Mouse (Mus musculus): Measurements from ENCODE around the gene Dock7. TPM values are rescaled to one million over a fixed set of nuclear protein-coding genes. Genes with fewer than 3 reads are reported as not detected.

Gene Dock7
- polyA plus RNA-seq, 1 experiment from 2014 or later: 41.7 TPM

DNA sequence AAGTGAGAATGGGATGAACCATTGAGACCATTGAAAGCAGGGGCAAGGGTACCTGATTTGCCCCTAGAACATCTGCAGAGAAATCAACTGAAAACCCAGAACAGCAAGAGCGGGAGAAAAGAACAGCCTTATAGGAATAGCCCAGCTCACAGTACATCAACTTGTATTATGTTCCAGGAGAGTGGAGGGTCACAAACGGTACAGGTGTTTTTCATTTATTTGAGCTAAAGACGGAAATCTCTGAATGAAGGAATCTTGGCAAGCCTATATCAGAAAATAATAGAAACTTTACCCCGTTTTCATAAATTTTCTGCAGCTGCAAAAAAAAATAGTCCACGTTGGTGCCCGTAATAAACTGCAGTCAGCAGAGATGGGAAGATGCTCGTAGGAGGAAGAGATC lies 22.6 kb upstream of the Dock7 start:
- no peak overlapping the region for H3K9ac ChIP-seq
- no peaks in the 10 kb centered on the region for H3K4me1 ChIP-seq
- H3K27me3 ChIP-seq (replicated peaks): no peaks in the 10 kb centered on the region
- no peaks in the 10 kb centered on the region for H3K9me3 ChIP-seq
- no peak overlapping the region for H3K4me3 ChIP-seq (replicated peaks)
- H3K27ac ChIP-seq: no peak overlapping the region
- H3K36me3 ChIP-seq: no peaks in the 10 kb centered on the region
- WGBS: 77% methylated on average over 7 of the region's 7 CpGs
- H3K4me2 ChIP-seq: no peak overlapping the region
- no peak for ATAC-seq (ENCODE audit: insufficient read depth, low FRiP score, low read depth)

DNA sequence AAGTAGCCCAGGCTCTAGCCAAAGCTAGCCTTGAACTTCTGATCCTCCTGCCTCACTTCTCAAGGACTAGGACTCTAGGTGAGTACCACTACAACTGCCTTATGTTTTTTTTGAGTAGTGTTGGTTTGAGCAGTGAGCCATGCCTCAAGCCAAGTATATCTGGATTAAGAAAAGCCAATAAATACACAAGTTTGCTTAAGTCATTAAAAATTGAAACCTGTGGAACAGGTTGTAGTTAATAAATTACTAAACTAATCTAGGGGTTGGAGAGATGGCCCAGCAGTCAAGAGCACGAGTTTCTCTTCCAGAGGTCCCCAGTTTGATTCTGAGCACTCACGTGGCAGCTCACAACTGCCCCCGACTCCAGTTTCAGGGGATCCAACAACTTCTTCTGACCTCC lies 20.9 kb upstream of the Dock7 start:
- Histone ChIP-seq H3K4me1 (no peaks in the 10 kb centered on the region), H3K36me3 (no peaks in the 10 kb centered on the region), H3K4me3 (replicated peaks) (no peak overlapping the region), H3K9ac (no peak overlapping the region), H3K27ac (peak overlapping the region; percentile 64), H3K4me2 (no peak overlapping the region), H3K27me3 (replicated peaks) (no peaks in the 10 kb centered on the region), H3K9me3 (no peaks in the 10 kb centered on the region)
- 69% methylated on average over 3 of the region's 3 CpGs for WGBS
- peak; percentile 86 for ATAC-seq (ENCODE audit: insufficient read depth, low FRiP score, low read depth)

DNA sequence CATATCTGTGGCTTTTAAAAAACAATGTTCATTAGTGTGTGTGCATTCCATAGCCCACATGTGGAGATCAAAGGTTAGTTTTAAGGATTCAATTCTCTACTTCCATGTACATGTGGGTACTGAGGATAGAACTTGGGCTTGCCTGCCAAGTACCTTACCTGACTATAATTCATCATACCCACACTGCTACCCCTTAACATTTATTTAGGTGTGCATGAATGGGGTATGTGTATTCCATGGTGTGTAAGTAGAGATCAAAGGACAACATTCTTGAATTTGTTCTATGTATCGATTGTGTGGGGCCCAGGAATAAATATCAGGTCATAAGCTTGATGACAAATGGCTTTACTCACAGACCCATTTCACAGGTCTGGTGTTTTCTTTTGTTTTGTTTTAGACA lies 20.5 kb upstream of the Dock7 start:
- 73% methylated on average over 1 of the region's 1 CpGs for WGBS
- no peaks in the 10 kb centered on the region for H3K36me3 ChIP-seq
- H3K27ac ChIP-seq: no peak overlapping the region; the same call in 1 of the 2 replicates
- no peak overlapping the region for H3K9ac ChIP-seq
- no peaks in the 10 kb centered on the region for H3K4me1 ChIP-seq
- ATAC-seq (ENCODE audit: insufficient read depth, low FRiP score, low read depth): peak; percentile 49; the same call in 1 of the 2 replicates
- H3K27me3 ChIP-seq (replicated peaks): no peaks in the 10 kb centered on the region
- no peak overlapping the region for H3K4me2 ChIP-seq
- no peaks in the 10 kb centered on the region for H3K9me3 ChIP-seq
- no peak overlapping the region for H3K4me3 ChIP-seq (replicated peaks)

DNA sequence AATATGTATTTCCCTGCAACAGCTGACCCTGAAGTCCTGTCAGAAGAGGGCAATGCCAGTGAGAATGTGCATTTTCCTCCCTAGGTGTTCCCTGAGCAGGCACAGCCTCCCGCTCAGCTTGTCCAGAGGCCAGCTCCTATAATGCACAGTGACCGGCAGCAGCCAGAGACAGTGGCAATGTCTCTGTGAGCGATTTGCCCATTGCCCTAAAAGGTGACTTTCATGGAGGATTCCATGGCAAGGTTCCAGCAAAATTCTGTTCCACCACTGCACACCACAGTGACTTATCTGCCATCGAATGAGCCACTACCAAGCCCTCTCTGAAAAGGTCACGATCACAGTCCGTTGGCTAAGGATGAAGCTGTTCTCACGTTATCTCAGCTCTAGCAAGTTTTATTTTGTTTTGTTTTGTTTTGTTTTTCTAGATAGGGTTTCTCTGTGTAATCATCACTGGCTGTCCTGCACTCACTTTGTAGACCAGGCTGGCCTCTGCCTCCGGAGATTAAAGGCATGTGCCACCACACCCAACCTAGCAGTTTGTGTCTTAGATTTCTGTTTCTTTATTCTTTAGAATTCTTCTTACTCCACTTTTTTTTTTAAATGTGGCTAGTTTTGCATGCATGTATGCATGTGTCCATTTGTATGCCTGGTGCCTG lies 17.4 kb upstream of the Dock7 start:
- Histone ChIP-seq H3K9ac (no peak overlapping the region), H3K36me3 (no peaks in the 10 kb centered on the region), H3K4me3 (replicated peaks) (no peak overlapping the region), H3K27ac (no peak overlapping the region), H3K9me3 (no peaks in the 10 kb centered on the region), H3K4me1 (no peaks in the 10 kb centered on the region), H3K27me3 (replicated peaks) (no peaks in the 10 kb centered on the region), H3K4me2 (no peak overlapping the region)
- no peak for ATAC-seq (ENCODE audit: insufficient read depth, low FRiP score, low read depth)
- WGBS: 79% methylated on average over 8 of the region's 8 CpGs

DNA sequence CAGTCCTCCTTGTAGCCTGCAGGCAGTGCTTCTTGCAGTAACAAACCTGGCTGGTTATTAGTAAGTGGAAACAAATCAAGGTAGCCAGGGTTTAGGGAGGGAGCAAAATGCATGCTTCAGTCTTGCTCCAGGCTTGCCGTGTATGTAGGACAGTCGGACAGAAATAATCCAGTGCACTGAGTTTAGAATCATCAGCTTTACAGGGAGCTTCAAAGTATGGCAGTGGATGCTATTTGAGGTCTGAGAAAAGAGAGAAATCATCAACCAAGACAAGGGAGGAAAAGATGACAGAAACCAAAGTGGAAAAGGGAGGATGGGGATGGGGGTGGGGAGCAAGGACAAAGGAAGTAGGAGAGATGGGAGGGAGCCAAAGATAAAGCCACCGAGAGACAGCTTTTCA lies 13.8 kb upstream of the Dock7 start:
- no peak overlapping the region for H3K27ac ChIP-seq
- H3K4me3 ChIP-seq (replicated peaks): no peak overlapping the region
- H3K36me3 ChIP-seq: no peaks in the 10 kb centered on the region
- H3K9ac ChIP-seq: no peak overlapping the region
- no peak overlapping the region for H3K4me2 ChIP-seq
- no peaks in the 10 kb centered on the region for H3K27me3 ChIP-seq (replicated peaks)
- H3K9me3 ChIP-seq: no peaks in the 10 kb centered on the region
- no peak for ATAC-seq (ENCODE audit: insufficient read depth, low FRiP score, low read depth)
- 66% methylated on average over 3 of the region's 3 CpGs for WGBS
- no peaks in the 10 kb centered on the region for H3K4me1 ChIP-seq

DNA sequence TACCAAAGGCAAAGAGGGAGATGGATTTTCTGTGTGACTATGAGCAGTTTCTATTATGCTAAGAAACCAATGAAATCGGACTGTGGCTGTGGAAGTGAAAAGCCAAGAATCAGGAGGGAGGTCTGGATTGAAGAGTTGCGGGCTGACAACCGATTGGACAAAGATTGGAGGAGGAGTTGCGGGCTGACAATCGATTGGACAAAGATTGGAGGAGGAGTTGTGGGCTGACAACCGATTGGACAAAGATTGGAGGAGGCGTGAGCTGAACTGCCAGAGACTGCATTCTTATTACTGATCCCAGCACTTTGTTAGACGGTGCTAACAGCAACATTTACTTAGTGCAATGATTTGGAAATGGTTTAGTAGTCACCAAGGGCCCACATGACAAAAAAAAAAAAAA lies 12.6 kb upstream of the Dock7 start:
- H3K9me3 ChIP-seq: no peaks in the 10 kb centered on the region
- no peak overlapping the region for H3K27ac ChIP-seq
- no peak overlapping the region for H3K9ac ChIP-seq
- H3K27me3 ChIP-seq (replicated peaks): no peaks in the 10 kb centered on the region
- H3K4me2 ChIP-seq: no peak overlapping the region
- no peak overlapping the region for H3K4me3 ChIP-seq (replicated peaks)
- WGBS: 94% methylated on average over 8 of the region's 8 CpGs
- H3K4me1 ChIP-seq: no peaks in the 10 kb centered on the region
- no peak for ATAC-seq (ENCODE audit: insufficient read depth, low FRiP score, low read depth)
- H3K36me3 ChIP-seq: no peaks in the 10 kb centered on the region

DNA sequence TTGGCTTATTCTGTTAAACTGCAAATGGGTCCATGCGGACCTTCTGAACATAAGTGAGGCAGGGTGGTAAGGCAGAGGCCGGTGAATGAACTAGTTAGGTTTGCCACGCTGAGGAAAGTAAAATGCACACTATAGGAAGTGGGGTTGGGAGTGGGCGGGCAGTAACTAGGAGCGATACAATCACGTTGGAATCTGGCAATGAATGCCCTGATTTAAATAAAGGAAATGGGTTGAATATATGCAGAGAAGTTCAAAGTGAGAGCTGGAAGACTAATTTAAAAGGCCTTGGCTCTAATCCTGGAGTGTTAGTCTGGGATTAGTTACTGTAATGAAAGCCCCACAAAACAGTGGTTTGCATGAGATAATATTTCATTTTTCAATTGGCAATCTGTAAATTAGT lies 12.0 kb upstream of the Dock7 start:
- Histone ChIP-seq H3K9ac (no peak overlapping the region), H3K36me3 (no peaks in the 10 kb centered on the region), H3K4me2 (no peak overlapping the region), H3K9me3 (no peaks in the 10 kb centered on the region), H3K27ac (no peak overlapping the region), H3K4me3 (replicated peaks) (no peak overlapping the region), H3K27me3 (replicated peaks) (no peaks in the 10 kb centered on the region), H3K4me1 (no peaks in the 10 kb centered on the region)
- 69% methylated on average over 6 of the region's 6 CpGs for WGBS
- ATAC-seq (ENCODE audit: insufficient read depth, low FRiP score, low read depth): no peak

DNA sequence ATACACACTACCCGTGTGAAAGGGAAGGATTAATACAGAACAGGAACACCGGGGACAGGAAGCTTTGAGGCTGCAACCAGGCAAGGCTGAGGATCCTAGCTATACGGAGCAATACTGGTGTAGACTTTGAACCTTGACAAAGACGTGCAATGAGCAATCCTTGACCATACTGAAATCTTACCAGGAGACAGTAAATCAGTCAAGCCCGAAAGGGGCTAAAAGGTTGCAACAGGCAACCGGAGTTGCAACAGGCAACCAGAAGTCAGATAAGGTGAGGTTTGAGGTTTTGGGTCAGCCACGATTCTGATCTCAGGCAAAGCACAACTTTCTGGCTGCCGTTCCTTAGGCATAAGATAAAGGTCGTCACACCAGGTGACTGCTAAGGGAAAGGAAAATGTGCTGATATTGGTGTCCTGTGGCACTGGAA lies 10.5 kb upstream of the Dock7 start:
- H3K9ac ChIP-seq: no peak overlapping the region
- no peak overlapping the region for H3K27ac ChIP-seq
- no peak overlapping the region for H3K4me2 ChIP-seq
- WGBS: 68% methylated on average over 9 of the region's 9 CpGs
- ATAC-seq (ENCODE audit: insufficient read depth, low FRiP score, low read depth): no peak
- no peak overlapping the region for H3K4me3 ChIP-seq (replicated peaks)
- H3K4me1 ChIP-seq: no peaks in the 10 kb centered on the region
- no peaks in the 10 kb centered on the region for H3K9me3 ChIP-seq
- H3K36me3 ChIP-seq: no peaks in the 10 kb centered on the region
- no peaks in the 10 kb centered on the region for H3K27me3 ChIP-seq (replicated peaks)

DNA sequence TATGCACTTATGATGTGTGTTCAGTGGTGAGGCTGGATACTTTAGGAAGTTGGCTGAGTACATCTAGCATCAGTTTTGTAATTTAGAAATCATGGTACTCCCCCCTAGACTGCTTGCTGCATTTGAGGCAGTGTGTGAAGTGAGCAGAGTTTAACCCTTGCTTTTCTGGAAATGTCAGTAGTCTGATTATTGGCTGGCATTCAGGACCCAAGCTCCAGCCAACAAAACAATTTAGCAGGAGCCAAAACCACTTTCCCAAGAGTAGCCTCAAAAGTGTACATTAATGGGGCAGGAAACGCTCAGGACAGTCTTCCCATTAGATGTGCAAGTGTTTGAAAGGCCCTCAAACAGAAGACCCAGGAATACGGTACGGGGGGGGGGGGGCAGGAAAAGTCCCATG lies 2.8 kb upstream of the Dock7 start:
- Histone ChIP-seq H3K27me3 (replicated peaks) (no peaks in the 10 kb centered on the region), H3K4me2 (no peak overlapping the region), H3K27ac (no peak overlapping the region), H3K36me3 (no peaks in the 10 kb centered on the region), H3K4me1 (peaks cover 16% of the 10 kb centered on the region), H3K9me3 (no peaks in the 10 kb centered on the region), H3K9ac (no peak overlapping the region), H3K4me3 (replicated peaks) (no peak overlapping the region)
- 25% methylated on average over 3 of the region's 3 CpGs for WGBS
- ATAC-seq (ENCODE audit: insufficient read depth, low FRiP score, low read depth): no peak

DNA sequence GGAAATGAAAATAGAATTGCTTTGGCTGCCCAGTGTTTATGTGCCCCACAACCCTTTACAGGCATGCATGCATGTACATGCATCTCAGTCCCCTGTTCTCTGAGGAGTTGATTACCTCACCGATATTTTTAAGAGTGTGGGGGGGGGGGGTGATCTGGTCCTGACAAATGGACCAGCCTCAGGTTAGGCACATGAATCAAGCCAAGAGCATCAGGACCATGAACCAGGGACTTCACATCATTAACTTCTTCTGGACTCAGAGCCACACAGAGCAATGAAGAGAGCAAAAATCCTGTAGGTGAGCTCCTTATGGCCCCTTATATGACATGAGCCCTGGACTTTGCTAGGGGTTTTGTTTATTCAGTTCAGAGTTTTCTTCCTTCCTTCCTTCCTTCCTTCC lies 2.1 kb upstream of the Dock7 start:
- no peaks in the 10 kb centered on the region for H3K9me3 ChIP-seq
- no peak overlapping the region for H3K4me3 ChIP-seq (replicated peaks)
- H3K4me1 ChIP-seq: peaks cover 18% of the 10 kb centered on the region
- H3K27ac ChIP-seq: no peak overlapping the region
- H3K9ac ChIP-seq: no peak overlapping the region
- H3K4me2 ChIP-seq: no peak overlapping the region
- ATAC-seq (ENCODE audit: insufficient read depth, low FRiP score, low read depth): no peak
- H3K36me3 ChIP-seq: no peaks in the 10 kb centered on the region
- H3K27me3 ChIP-seq (replicated peaks): no peaks in the 10 kb centered on the region
- 68% methylated on average over 1 of the region's 1 CpGs for WGBS

DNA sequence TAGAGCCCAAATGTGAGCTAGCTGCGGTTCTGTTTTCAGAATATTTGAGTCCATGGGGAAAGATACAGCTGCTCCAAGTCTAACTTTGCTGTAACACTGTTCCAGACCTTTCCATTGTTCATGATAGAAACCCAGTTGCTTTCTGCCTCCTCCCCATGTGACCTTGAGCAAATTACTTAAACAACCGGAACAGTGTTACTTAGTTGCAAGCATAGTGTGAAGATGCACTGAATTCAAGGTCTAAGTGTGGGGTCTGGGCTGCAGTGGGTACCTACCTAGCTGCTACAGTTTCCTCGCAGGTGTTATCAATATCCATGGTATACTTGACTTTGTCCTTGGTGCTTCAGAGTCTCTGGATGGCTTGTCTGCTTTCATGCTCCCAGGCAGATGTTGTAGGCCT lies 1.3 kb upstream of the Dock7 start:
- no peak overlapping the region for H3K9ac ChIP-seq
- no peaks in the 10 kb centered on the region for H3K36me3 ChIP-seq
- no peak for ATAC-seq (ENCODE audit: insufficient read depth, low FRiP score, low read depth)
- H3K27ac ChIP-seq: no peak overlapping the region
- H3K4me1 ChIP-seq: peaks cover 18% of the 10 kb centered on the region
- H3K4me2 ChIP-seq: 0 out of 2 replicates have a peak overlapping the region, but pooled peaks have one; percentile 81
- H3K4me3 ChIP-seq (replicated peaks): no peak overlapping the region
- 74% methylated on average over 3 of the region's 3 CpGs for WGBS
- no peaks in the 10 kb centered on the region for H3K9me3 ChIP-seq
- no peaks in the 10 kb centered on the region for H3K27me3 ChIP-seq (replicated peaks)

DNA sequence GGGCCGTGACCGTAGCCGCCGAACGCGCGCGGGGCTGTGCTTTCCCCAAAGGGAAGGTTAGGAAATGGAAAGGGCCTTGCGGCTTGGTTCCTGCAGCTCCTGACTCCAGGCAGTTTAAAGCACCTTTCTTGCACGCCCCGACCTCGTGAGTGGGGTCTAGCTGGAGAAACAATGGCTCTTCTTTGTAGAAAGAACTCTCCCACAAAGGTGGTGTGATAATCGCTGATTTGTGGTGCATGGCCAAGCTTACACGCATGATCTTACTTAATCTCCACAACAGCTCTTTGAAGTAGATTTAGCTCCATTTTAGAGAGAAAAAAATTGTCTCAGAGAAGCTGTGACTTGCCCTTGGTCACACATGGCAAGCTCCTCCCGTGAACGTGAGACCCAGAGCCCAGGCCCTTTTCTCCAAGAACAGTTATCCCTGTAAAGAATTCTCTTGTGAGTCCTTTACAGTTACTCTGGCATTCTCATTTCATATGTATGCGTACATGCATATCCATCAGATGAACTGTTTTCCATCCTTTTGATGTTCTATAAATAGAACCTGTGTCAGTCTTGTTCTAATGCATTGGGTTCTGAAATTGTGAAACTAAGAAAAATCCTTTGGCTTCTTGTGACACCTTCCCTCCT lies 524 bp upstream of the Dock7 start:
- peak overlapping the region; percentile 18; the same call in 1 of the 2 replicates for H3K27ac ChIP-seq
- peak overlapping the region; percentile 81 for H3K4me2 ChIP-seq
- peak overlapping the region; percentile 40; the same call in 1 of the 2 replicates for H3K9ac ChIP-seq
- peaks cover 18% of the 10 kb centered on the region for H3K4me1 ChIP-seq
- WGBS: 4% methylated on average over 17 of the region's 17 CpGs
- no peaks in the 10 kb centered on the region for H3K9me3 ChIP-seq
- no peaks in the 10 kb centered on the region for H3K36me3 ChIP-seq
- no peak for ATAC-seq (ENCODE audit: insufficient read depth, low FRiP score, low read depth)
- peak overlapping the region; percentile 89 for H3K4me3 ChIP-seq (replicated peaks)
- H3K27me3 ChIP-seq (replicated peaks): no peaks in the 10 kb centered on the region
